Mouse (Mus musculus): ENCODE data around the gene Plscr5. TPM values are rescaled to one million over a fixed set of nuclear protein-coding genes. Genes with fewer than 3 reads are reported as not detected.
"Not testable (repeated sequence)": the region's sequence is repeated elsewhere in the genome, so short reads cannot be mapped to it uniquely, and the experiment has no call there.

Gene Plscr5
- not detected in 2 replicates for polyA plus RNA-seq (2012; ENCODE audit: insufficient read depth, insufficient read length, missing spikeins)

GRCm38 (mm10) chr9:92192636-92193035 lies at the start of gene Plscr5:
Plscr5 (plus strand) TSS chr9:92192936.
- not testable (repeated sequence) for H3K4me1 ChIP-seq (ENCODE audit: control insufficient read depth, insufficient read depth, low read length); H3K27ac ChIP-seq (ENCODE audit: insufficient read depth, low read depth, low read length); H3K4me3 ChIP-seq (ENCODE audit: insufficient read depth, low read length)

GRCm38 (mm10) chr9:92147555-92148248 lies 45.0 kb upstream of the Plscr5 start:
- TF ChIP-seq POLR2A (IDR thresholded peaks at IDR 0.05; ENCODE audit: borderline replicate concordance, low read depth, low read length) (no peak), CTCF (IDR thresholded peaks at IDR 0.05; ENCODE audit: low read depth, low read length) (no peak)
- Histone ChIP-seq H3K4me3 (ENCODE audit: insufficient read depth, low read length) (no peak overlapping the region), H3K4me1 (ENCODE audit: control insufficient read depth, insufficient read depth, low read length) (no peaks in the 10 kb centered on the region), H3K27ac (ENCODE audit: insufficient read depth, low read depth, low read length) (no peak overlapping the region)

- Histone ChIP-seq H3K4me3 (ENCODE audit: insufficient read depth, low read length) (no peak overlapping the region), H3K4me1 (ENCODE audit: control insufficient read depth, insufficient read depth, low read length) (no peaks in the 10 kb centered on the region), H3K27ac (ENCODE audit: insufficient read depth, low read depth, low read length) (no peak overlapping the region)
- TF ChIP-seq CTCF (IDR thresholded peaks at IDR 0.05; ENCODE audit: low read depth, low read length) (no peak), POLR2A (IDR thresholded peaks at IDR 0.05; ENCODE audit: borderline replicate concordance, low read depth, low read length) (no peak)
Observed at GRCm38 (mm10) chr9:92162213-92162612, 30.5 kb upstream of the Plscr5 start.

- TF ChIP-seq CTCF (IDR thresholded peaks at IDR 0.05; ENCODE audit: low read depth, low read length): no peak
- no peak for TF ChIP-seq POLR2A (IDR thresholded peaks at IDR 0.05; ENCODE audit: borderline replicate concordance, low read depth, low read length)
- Histone ChIP-seq H3K27ac (ENCODE audit: insufficient read depth, low read depth, low read length) (no peak overlapping the region), H3K4me1 (ENCODE audit: control insufficient read depth, insufficient read depth, low read length) (no peaks in the 10 kb centered on the region), H3K4me3 (ENCODE audit: insufficient read depth, low read length) (no peak overlapping the region)
Observed at GRCm38 (mm10) chr9:92173318-92173985, 19.3 kb upstream of the Plscr5 start.

GRCm38 (mm10) chr9:92174176-92175075 lies 18.3 kb upstream of the Plscr5 start:
- H3K4me3 ChIP-seq (ENCODE audit: insufficient read depth, low read length): no peak overlapping the region
- TF ChIP-seq CTCF (IDR thresholded peaks at IDR 0.05; ENCODE audit: low read depth, low read length) (no peak), POLR2A (IDR thresholded peaks at IDR 0.05; ENCODE audit: borderline replicate concordance, low read depth, low read length) (no peak)
- H3K4me1 ChIP-seq (ENCODE audit: control insufficient read depth, insufficient read depth, low read length): no peaks in the 10 kb centered on the region
- no peak overlapping the region for H3K27ac ChIP-seq (ENCODE audit: insufficient read depth, low read depth, low read length)

GRCm38 (mm10) chr9:92178861-92179469 lies 13.8 kb upstream of the Plscr5 start:
- no peaks in the 10 kb centered on the region for H3K4me1 ChIP-seq (ENCODE audit: control insufficient read depth, insufficient read depth, low read length)
- H3K4me3 ChIP-seq (ENCODE audit: insufficient read depth, low read length): no peak overlapping the region
- H3K27ac ChIP-seq (ENCODE audit: insufficient read depth, low read depth, low read length): no peak overlapping the region
- no peak for TF ChIP-seq POLR2A (IDR thresholded peaks at IDR 0.05; ENCODE audit: borderline replicate concordance, low read depth, low read length)
- no peak for TF ChIP-seq CTCF (IDR thresholded peaks at IDR 0.05; ENCODE audit: low read depth, low read length)

- Histone ChIP-seq H3K4me3 (ENCODE audit: insufficient read depth, low read length) (no peak overlapping the region), H3K4me1 (ENCODE audit: control insufficient read depth, insufficient read depth, low read length) (no peaks in the 10 kb centered on the region), H3K27ac (ENCODE audit: insufficient read depth, low read depth, low read length) (no peak overlapping the region)
- TF ChIP-seq POLR2A (IDR thresholded peaks at IDR 0.05; ENCODE audit: borderline replicate concordance, low read depth, low read length) (no peak), CTCF (IDR thresholded peaks at IDR 0.05; ENCODE audit: low read depth, low read length) (no peak)
Observed at GRCm38 (mm10) chr9:92191295-92191694, 1.4 kb upstream of the Plscr5 start.

- TF ChIP-seq CTCF (IDR thresholded peaks at IDR 0.05; ENCODE audit: low read depth, low read length): no peak
- no peak for TF ChIP-seq POLR2A (IDR thresholded peaks at IDR 0.05; ENCODE audit: borderline replicate concordance, low read depth, low read length)
- Histone ChIP-seq H3K4me1 (ENCODE audit: control insufficient read depth, insufficient read depth, low read length) (no peaks in the 10 kb centered on the region), H3K4me3 (ENCODE audit: insufficient read depth, low read length) (no peak overlapping the region), H3K27ac (ENCODE audit: insufficient read depth, low read depth, low read length) (no peak overlapping the region)
Observed at GRCm38 (mm10) chr9:92198408-92198807, 5.7 kb downstream of the Plscr5 start.

- no peak overlapping the region for H3K4me3 ChIP-seq (ENCODE audit: insufficient read depth, low read length)
Observed at GRCm38 (mm10) chr9:92199564-92199963, 6.8 kb downstream of the Plscr5 start.

More at GRCm38 (mm10) chr9:92199564-92199963, 6.8 kb downstream of the Plscr5 start:
- Histone ChIP-seq H3K27ac (ENCODE audit: insufficient read depth, low read depth, low read length) (no peak overlapping the region), H3K4me1 (ENCODE audit: control insufficient read depth, insufficient read depth, low read length) (no peaks in the 10 kb centered on the region)
- TF ChIP-seq POLR2A (IDR thresholded peaks at IDR 0.05; ENCODE audit: borderline replicate concordance, low read depth, low read length) (no peak), CTCF (IDR thresholded peaks at IDR 0.05; ENCODE audit: low read depth, low read length) (no peak)

Measured in bone marrow macrophage, adult 2 months (primary cell).